Mouse (Mus musculus): ENCODE measurements around the gene Slc5a9. TPM values are rescaled to one million over a fixed set of nuclear protein-coding genes. Genes with fewer than 3 reads are reported as not detected.

Gene Slc5a9
- 0.09 TPM in 1 of 2 replicates, not detected in the other for polyA plus RNA-seq (2012; rRNA removed)

GRCm38 (mm10) chr4:111902775-111903174 is at the start of gene Slc5a9:
Gene Slc5a9 (minus strand): TSS chr4:111902918.

GRCm38 (mm10) chr4:111919092-111919491 is 16.4 kb upstream of the Slc5a9 start, which contains the start of gene Skint8:
Gene Skint8 (plus strand): TSS chr4:111919392.

Other genes starting within 250 kb of the Slc5a9 start
- 12.0 and 14.0 TPM in 2 replicates for gene Spata6, start 182.9 kb downstream of the Slc5a9 start, polyA plus RNA-seq (2012; rRNA removed)
- not detected in 2 replicates for gene Skint8, start 16.5 kb upstream of the Slc5a9 start, polyA plus RNA-seq (2012; rRNA removed)
- gene Skint7, start 70.0 kb upstream of the Slc5a9 start, polyA plus RNA-seq (2012; rRNA removed) = not detected in 2 replicates
- gene Skint1, start 103.4 kb upstream of the Slc5a9 start, polyA plus RNA-seq (2012; rRNA removed) = not detected in 2 replicates
- not detected in 2 replicates for gene Skint4, start 169.1 kb upstream of the Slc5a9 start, polyA plus RNA-seq (2012; rRNA removed)